Mouse (Mus musculus) adrenal gland, postnatal 36 days (tissue): ENCODE results near the gene Aig1. TPM values are rescaled to one million over a fixed set of nuclear protein-coding genes. Genes with fewer than 3 reads are reported as not detected.

ENCODE experiments used
- DNase-seq, 2 experiments: peaks; one replicate each; pipeline ENCODE4 v3.0.0; 2021; ENCODE audit warnings: mixed read lengths in 1 of 2
- total RNA-seq, 2 experiments: library from RNA; stranded (reverse); gene quantifications; 2 replicates each; pipeline ENCODE4 v1.2.3; 2021

The Aig1 gene
- total RNA-seq, 2 experiments from 2014 or later, result 22.5 to 36.0 TPM

DNA sequence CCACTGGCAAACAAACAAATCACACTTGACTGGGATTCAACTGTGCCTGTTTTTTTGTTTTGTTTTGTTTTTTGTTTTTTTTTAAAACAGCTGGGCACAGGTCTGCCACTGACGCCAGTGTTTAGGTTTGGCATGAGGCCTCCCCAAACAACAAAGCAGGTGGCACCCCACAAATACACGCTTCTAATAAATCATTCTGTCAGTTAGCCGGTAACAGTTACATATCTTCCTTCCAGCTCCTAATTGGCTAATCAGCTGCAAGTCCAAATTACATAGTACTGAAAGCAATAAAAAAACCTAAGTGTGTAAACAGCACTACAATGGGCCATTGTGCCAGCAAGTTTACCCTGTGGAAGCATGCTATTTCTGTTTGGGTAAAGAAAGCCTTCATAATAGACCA, 18.7 kb downstream of the Aig1 start:
- no peak for DNase-seq

DNA sequence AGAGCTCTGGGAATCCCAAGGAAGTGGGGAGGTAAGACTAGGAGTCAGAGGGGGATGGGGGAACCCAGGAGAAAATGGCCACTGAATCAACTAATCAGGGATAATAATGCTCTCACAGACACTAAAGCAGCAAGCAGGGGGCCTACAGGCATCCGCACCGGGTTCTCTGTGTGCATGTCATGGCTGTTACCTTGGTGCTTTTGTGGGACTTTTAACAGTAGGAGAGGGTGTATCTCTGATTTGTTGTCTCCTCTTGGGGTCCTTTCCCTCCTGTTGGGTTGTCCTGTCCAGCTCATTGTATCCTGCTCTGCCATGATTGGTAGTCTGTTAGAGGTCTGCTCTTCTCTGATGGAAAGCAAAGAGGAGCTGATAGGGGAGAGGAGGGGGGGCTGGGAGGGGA, 19.6 kb downstream of the Aig1 start:
- DNase-seq, result no peak

DNA sequence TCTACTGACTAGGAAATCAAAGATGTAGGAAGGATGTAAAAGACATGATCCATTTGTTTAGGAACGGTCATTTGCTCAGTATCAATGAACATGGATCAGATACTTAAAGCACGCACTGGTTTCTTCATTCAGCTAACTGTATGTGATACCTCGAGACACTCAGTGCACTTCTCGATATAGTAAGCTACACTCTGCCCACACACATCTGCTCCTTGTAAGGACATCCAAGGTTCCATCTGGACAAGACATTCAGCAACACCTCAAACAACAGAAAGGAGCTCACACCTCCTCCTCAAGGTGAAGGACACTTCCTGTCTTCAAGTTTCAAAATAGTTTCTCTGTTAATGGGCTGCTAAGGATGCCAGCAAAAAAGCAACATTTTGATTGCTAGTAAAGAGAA, 23.9 kb downstream of the Aig1 start:
- no peak for DNase-seq

DNA sequence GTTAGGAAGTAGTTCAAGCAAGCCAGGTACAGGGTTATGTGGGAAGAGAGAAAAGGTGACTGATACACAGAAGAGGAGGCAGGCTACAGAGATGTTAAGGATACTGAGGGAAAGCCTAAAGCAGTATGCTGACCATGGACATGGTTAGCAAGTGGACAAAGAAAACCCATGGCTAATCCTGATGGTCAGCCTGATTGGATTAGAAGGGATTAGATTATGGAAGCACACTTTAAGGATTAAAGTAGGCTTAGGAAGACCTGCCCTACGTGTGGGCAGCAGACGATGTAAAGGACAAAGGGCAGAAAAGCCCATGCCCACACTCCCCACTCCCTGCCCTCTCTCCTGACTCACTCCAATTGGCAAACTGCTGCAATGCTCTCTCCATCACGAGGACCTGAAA, 25.0 kb downstream of the Aig1 start:
- no peak for DNase-seq

DNA sequence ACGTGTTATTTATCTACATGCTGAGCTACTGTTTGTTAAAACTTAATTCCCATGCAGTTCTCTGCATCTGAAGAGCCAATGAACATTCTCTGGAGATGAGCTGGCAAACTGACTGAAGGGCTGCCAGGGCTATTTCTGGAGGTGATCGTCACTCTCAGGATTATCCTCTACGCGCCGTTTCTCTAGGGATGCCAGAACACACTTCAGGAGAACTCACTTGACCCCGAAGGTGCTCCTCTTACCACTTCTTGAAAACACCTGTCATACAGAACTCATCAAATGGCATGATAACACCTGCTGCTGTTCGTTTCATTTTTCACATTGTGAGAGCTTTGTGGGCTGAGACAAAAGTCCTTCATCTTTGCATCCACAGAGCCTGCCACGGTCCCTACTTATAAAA, 25.9 kb downstream of the Aig1 start:
- peak; percentile 51 to 54 for DNase-seq

DNA sequence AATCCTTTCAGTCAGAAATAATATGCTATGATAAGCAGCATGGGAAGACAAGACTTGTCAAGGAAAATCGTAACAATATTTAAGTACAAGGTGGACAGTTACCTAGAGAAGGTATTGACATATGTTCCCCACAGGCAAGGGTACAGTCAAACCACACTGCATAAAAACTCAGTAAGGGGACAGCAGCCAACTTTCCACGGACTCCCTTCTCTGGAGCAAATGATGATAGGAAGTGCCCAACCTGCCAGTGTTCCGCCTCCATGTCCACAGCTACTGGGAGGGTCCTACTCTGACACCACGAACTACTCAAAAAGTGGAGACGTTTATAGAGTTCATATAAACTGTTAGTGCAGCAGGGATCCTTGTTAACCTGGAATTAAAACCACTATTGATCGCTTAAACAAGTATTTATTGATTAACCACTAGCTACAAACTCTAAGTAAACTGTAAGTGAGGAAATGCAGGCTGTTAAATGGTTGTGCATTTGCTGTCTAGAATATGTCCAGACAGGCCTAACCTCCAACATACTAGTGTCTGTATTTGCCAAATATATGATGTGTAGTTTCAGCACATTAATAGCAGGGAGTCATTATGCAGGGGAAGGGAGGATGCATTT, 30.2 kb downstream of the Aig1 start:
- no peak for DNase-seq

DNA sequence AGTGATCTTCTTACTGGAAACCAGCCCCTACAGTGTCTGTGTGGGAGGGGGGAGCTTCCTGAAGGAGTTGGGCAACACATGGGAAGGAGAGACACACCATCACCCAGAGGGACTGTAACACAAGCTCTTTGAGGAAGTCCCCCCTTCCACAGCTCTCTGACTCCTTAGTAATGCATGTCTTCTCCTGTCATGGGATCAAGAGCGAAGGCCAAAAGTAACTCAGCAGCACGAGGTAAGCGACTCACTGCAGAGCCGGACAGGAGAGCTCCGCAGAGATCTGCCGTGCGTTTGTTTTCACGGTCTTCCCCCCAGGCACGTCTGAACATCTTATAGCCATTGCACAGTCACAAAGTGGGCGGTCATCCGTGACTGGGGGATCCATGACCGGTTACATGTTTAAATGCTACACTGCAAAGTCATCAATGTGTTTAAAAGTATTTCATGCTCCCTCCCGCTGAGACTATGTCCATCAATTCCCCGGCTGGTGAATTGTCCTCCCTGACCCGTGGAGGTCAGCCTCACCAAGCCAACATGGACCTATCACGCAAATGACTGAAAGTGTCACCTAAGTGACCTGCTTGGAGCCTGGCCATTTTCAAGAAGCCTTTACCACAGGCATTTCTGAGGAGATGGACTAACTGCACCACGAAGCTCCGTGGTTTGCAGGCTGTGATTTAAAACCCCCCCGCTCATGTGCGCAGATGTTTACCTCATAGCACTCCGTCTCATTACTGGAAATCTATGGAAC, 30.9 kb downstream of the Aig1 start:
- peak; percentile 19 to 25 for DNase-seq

DNA sequence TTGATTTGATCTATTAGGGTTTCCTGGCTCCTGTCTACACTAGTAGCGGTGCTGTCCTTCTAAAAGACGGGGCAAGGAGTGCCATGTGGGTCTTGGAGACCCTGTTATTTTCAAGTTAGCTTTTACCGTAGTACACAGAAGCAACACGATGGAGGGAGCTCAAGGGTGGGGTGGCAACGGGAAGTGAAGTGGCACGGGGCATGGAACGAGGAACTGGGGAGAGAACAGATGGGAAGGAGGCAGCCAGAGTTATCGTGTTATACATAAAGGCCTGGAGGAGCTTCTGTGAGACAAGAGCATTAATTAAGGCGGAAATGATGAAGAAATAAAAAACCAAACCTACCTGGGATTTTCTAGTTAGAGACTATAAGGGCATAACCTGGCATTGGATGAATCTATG, 31.8 kb downstream of the Aig1 start:
- DNase-seq, result no peak

DNA sequence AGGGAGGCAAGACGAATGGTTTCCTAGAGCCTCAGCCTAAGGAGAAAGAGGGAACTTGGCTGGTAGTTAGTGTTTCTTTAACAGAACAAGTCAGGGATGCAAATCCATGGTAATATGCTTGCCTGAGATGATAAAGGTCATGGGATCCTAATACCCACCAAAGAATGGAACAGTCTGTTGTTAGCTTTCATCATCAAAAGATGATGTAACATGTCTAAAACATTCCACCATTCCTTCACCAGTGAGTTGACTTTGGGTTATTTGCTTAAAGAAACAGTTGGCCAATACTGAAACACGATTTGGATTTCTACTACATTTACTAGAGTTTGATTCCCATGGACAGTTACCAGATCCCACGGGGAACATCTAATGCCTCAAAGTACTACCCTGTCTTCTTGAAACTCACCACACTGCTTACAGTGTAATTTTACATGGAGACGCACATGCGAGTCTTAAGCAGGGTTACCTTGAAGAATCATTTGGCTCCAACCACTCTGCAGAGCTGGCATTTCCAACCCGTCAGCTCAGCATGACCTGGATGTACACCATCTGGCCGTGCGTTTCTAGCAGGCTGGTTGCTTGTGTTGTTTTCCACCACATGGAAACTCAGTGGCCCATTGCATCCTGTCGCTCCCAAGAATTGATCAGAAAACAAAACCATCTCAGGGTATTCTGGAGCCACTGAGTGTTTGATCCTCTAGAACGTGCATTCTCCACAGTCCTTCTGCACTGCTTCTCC, 32.9 kb downstream of the Aig1 start:
- no peak for DNase-seq

DNA sequence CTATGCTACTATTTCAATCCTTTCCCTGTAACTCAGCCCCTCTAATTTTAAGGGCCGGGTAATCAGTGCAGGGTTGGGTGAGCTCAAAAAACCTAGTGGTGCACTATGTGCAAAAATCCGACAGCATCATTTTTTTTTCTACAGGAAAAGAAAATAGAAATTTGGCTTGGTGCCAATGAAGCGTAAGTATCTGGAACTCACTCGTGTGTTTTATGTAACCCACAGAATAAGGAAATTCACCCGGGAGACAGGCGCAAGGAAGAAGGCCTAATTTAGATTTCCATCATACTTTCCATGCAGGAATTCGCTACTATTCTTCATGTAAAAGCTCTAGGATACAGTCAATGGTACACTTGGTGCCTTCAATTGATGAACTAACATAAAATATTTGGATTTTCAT, 34.7 kb downstream of the Aig1 start:
- DNase-seq, result no peak

DNA sequence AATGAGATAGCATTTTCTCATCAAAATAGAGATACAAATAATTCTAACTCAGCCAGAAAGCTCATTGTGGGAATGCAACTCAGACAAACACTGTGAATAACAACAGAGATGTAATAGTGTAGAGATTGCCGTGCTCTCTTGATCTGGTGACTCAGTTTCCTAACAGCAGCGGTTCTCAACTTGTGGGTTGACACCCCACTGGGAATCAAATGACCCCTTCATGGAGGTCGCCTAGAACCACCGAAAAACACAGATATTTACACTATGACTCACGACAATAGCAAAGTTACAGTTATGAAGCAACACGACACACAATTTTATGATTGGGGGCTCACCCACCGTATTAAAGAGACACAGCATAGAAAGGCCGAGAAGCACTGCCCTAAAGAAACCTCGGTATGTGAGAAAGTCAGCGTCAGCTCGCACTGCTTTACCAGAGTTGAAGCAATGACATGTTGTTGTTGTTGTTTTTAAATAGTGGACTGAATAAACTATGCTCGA, 35.7 kb downstream of the Aig1 start:
- DNase-seq, result no peak

DNA sequence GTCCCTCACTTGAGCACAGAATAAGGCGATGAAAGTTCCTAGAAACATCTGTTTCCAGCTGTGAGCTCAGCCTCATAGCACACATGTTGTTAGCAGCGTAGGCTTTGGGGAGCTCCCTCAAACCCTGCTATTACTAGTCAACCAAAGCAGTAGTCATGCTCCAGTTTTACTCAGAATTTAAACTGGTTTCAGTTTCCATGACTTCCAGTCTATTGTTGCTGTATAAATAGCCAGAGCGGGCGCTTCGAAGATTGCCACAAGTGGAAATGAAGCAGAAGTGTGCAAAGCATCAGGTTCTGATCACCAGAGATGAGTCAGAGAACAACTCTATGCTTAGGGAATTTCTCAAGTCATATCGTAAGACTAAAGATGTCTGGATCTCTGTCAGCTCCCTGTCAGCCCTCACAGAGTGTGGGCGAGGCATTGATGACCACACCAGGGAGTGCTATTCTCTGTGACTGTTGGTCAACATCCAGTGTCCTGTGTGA, 36.2 kb downstream of the Aig1 start:
- no peak for DNase-seq

DNA sequence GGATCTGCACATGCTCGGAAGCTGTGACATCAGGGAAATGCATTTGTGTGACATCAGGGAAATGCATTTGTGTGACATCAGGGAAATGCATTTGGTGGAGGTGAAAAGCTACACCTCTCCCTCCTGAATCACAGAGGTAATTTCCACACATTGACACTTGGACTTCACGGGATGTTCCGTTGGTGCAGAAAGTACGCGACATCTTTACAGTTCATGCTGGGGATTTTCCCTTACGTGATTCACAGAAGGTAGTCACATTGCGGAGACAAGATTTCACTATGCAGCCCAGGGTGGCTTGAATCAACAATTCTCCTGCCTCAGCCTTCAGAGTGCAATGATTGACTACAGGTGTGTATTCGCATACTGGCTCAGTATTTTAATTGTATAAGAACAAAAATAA, 41.6 kb downstream of the Aig1 start:
- no peak for DNase-seq

DNA sequence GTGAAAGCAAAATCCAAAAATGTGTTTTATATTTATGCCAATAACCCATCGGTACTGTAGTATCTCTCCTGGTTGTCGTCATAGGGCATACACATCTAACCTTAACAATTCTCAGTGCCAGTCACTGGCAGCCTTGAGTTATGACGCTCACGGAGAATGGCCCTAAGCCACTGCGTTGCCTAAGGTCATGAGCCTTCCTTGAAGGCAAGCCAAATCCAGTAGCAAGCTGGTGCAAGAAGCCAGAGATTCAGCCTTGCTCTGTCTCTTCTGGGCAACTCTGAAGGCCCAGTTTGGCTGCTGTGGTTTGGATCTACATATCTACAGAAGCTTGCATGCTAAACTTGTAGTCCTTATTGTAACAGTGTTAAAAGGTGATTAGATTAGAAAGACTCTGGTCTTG, 55.2 kb downstream of the Aig1 start:
- DNase-seq, result peak; percentile 59 to 81

DNA sequence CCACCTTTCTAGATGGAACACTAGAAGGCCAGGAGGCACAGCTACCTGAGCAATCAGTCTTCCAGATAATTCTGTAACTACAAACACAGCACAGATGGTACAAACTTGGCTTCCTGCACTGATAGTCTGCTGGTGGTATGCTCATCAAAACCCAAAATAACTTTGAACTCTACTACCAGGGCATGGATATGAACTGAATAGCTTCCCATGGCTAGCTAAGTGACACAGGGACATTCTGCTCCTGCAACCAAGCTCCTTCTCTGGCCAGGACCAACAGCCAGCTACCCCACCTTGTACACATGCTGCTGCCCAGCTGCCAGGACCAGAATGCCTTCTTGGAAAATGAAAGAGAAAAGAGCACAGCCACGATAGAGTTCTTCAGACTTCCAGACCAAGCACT, 60.5 kb downstream of the Aig1 start:
- DNase-seq, result no peak

DNA sequence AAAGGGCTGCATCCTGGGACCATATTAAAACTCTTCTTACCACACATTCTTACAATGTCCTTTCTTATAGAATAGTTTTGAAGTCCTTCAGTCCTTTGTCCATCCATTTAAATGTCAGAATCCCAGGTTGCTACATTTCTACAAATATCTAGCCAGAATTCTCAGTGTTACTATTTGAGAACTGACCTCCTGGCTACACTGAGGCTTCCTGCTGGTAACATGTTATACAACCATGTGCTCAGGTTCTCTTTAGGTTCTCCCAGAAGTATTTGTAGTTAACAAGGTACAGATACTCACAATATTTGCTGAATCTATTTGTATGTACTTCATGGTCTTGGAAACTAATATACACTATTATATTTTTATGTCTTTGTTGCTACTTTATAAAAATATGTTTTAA, 62.0 kb downstream of the Aig1 start:
- no peak for DNase-seq

DNA sequence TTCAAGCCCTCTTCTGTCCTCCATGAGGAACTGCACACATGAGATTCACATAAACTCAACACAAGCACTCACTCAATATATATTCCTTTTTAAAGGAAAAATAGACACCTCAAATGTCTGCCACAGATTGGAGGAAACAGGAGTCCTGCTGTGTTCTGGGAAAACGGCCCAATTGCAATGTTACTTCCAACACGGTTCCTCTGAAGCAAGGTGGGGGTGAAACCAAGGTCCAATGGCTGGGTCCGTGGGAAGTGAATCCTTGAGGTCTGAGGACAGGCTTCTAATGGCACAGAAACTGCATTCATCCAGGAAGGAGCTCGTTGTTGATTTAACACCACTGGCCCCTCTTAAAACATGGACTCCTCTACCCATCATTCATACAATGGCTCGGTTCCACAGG, 67.5 kb downstream of the Aig1 start:
- no peak for DNase-seq

DNA sequence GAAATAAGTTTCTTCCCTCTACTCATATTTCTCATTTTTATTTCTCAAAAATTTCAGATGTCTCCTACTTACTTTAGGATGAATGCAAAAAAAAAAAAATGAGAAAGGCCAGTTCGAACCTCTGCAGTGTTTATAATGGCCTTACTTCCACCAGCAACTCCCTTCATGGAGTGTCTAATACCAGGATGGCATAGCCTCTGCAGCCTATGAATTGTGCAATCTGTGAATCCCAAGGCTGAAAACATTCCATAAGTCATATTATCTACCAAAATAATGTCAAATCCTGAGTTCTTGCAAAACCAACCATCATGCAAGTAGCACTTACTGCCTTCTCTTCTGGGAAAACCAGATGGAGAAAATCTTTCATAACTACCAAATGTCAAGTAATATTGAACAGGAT, 75.3 kb downstream of the Aig1 start:
- DNase-seq, result no peak

DNA sequence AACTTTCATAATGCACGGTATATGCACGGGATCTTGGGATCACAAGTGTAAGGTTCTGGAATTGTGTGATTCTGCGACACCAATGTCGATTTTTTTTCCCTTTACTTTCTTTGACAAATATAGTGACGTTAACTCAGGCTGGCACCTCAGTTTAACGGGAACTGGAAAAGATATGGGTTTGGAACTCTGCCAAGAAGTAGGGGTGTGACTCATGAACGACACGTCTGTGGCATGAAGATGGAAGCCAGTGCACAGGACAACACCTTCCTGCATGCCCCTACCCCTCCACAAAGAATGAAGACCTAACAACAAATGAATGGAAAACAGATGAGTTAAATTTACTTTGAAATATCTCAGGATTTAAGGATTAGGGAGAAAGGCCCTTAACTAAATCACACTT, 76.0 kb downstream of the Aig1 start:
- no peak for DNase-seq

DNA sequence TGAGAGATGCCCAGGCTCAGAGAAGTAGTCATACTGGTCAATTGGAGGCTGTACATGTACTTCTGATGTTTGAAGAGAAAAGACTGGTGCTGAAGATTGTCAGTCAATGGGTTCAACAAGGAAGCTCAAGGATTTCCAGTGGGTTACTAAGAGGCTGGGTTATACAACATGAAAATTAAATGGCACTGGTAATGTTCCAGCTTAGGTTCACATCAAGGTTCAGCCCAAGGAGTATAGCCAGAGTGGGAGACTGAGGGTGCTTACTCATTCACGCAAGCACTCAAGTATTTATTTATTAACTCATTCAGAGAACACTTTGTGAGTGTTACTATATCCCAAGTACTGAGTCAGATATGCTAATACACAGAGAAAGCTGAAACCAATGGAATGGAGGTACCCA, 79.2 kb downstream of the Aig1 start:
- DNase-seq, result no peak

DNA sequence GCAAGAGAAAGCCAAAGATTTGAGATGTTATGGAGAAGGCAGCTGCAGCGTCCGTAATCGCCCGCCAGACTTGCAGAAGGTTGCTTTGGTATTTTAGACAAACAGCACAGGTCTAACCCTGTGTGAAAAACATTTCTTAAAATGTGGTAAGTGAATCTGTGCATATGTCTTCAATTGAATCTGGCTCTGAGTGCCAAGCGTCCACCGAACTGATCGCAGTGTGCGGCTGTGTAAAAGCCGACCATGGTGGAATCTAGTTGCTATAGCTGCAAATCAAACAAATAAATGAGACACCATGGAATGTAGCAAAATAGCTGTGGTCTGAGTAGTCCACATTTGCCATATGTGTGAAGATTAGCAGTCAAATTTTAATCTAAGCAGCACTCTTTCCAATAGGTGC, 80.7 kb downstream of the Aig1 start:
- no peak for DNase-seq

DNA sequence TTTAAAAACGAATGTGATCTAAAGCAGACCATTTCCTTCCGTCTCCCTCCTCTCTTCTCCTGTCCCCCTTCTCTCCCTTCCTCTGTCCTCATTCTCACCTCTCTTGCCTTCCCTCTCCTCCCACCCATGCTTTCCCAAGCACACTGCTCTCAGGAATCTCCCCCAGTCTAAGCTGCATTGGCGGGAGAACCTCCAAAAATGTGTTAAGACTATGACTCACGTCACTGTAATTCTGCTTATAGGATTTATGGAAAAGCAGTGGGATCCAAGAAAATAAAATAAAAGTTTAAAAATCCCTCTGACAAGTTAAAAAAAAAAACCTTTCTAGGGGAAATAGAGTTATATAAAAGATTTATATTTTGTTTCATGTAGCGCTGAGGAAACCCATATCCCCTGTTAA, 86.0 kb downstream of the Aig1 start:
- DNase-seq, result no peak

DNA sequence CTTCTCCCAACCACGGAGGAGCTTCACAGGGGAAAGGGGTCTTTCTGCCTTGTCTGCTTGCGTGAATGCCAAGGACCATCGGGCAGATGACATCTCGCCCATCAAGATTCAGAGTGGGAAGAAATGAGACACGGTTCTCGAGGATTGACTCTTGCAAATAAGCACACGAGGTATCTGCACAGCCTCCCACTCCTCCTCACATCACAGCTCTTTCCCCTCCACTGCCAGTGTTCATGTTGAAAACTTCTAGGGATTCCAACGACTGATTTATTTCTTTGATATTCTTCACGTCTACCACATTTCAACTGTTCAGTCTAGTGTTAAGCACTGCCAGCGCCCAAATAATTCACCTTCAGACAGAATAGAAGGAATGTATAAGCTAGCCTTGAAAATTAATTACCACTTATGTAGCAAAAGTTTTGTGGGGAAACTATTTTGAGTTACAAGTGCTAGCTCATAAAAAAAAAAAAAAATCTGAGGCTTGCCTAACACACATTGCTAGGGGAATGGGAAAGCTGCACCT, 86.5 kb downstream of the Aig1 start:
- no peak for DNase-seq
